Mouse (Mus musculus) MEL (cell line): ENCODE measurements around the gene Smim20. TPM values are rescaled to one million over a fixed set of nuclear protein-coding genes. Genes with fewer than 3 reads are reported as not detected.

ENCODE experiments used
- DNase-seq: peaks from one replicate; pipeline ENCODE4 v3.0.0; 2011; ENCODE audit warnings: low read depth, low spot score
- H3K27ac ChIP-seq: 2 replicates; pipeline ENCODE4 v1.5.1; 2012; ENCODE audit warnings: low read depth, mild to moderate bottlenecking, control low read depth, low read length, moderate library complexity; ENCODE audit not compliant: control insufficient read depth
- H3K27me3 ChIP-seq, 2 experiments: fragments of 150-350 bp in 1 of 2; sonication (generic) in 1 of 2; 2 replicates each; pipeline ENCODE4 v1.6.1; 2012; ENCODE audit warnings: low read length in 2 of 2, mild to moderate bottlenecking in 2 of 2, improper control_type of control experiment in 1 of 2, moderate library complexity in 1 of 2; ENCODE audit not compliant: insufficient read depth in 2 of 2, control insufficient read depth in 1 of 2
- H3K36me3 ChIP-seq, 2 experiments: 2 replicates each; pipeline ENCODE4 v1.6.1; 2012 to 2014; ENCODE audit warnings: low read length in 2 of 2, improper control_type of control experiment in 1 of 2, inconsistent platforms in 1 of 2, mild to moderate bottlenecking in 1 of 2; ENCODE audit not compliant: insufficient read depth in 2 of 2, control insufficient read depth in 1 of 2
- H3K4me1 ChIP-seq, 2 experiments: fragments of 150-350 bp in 1 of 2; sonication (generic) in 1 of 2; 2 replicates each; pipeline ENCODE4 v1.6.1; 2012; ENCODE audit warnings: low read length in 2 of 2, improper control_type of control experiment in 1 of 2, mild to moderate bottlenecking in 1 of 2; ENCODE audit not compliant: insufficient read depth in 2 of 2, control insufficient read depth in 1 of 2
- H3K4me3 ChIP-seq, 2 experiments: fragments of 150-350 bp in 1 of 2; sonication (generic) in 1 of 2; 2 replicates each; pipeline ENCODE4 v1.5.1; 2012; ENCODE audit warnings: low read depth in 2 of 2, low read length in 2 of 2, mild to moderate bottlenecking in 2 of 2, moderate library complexity in 2 of 2, control low read depth in 1 of 2, improper control_type of control experiment in 1 of 2; ENCODE audit not compliant: control insufficient read depth in 1 of 2, insufficient read depth in 1 of 2
- H3K79me2 ChIP-seq: 2 replicates; pipeline ENCODE4 v1.6.1; 2012; ENCODE audit warnings: mild to moderate bottlenecking, low read length, moderate library complexity; ENCODE audit not compliant: control insufficient read depth, poor library complexity, insufficient read depth
- H3K9ac ChIP-seq: 2 replicates; pipeline ENCODE4 v1.6.1; 2012; ENCODE audit warnings: low read depth, mild to moderate bottlenecking, control low read depth, low read length, moderate library complexity; ENCODE audit not compliant: control insufficient read depth, poor library complexity, severe bottlenecking
- H3K9me3 ChIP-seq: fragments of 150-350 bp; sonication (generic); replicated peaks from 2 replicates; pipeline ENCODE4 v1.6.1; 2012; ENCODE audit warnings: mild to moderate bottlenecking, low read length, improper control_type of control experiment, moderate library complexity; ENCODE audit not compliant: insufficient read depth
- CHD1 ChIP-seq: IDR thresholded peaks from 2 replicates; pipeline ENCODE4 v1.6.1; 2012; ENCODE audit warnings: low read depth, mild to moderate bottlenecking, inconsistent platforms, low read length, improper control_type of control experiment
- CHD2 ChIP-seq: IDR thresholded peaks from 2 replicates; pipeline ENCODE4 v1.6.1; 2011; ENCODE audit warnings: low read length, improper control_type of control experiment
- E2F4 ChIP-seq: IDR thresholded peaks from 2 replicates; pipeline ENCODE4 v1.6.1; 2011; ENCODE audit warnings: low read depth, low read length, improper control_type of control experiment, borderline replicate concordance
- ETS1 ChIP-seq: IDR thresholded peaks from 2 replicates; pipeline ENCODE4 v1.6.1; 2012; ENCODE audit warnings: low read depth, mild to moderate bottlenecking, inconsistent platforms, low read length, improper control_type of control experiment, moderate library complexity
- HCFC1 ChIP-seq: IDR thresholded peaks from 2 replicates; pipeline ENCODE4 v1.6.1; 2012; ENCODE audit warnings: low read depth, mild to moderate bottlenecking, inconsistent platforms, low read length, improper control_type of control experiment, moderate library complexity
- JUND ChIP-seq: IDR thresholded peaks from 2 replicates; pipeline ENCODE4 v1.6.1; 2011; ENCODE audit warnings: low read depth, mild to moderate bottlenecking, improper control_type of control experiment, low read length
- KAT2A ChIP-seq: conservative IDR thresholded peaks from 2 replicates; pipeline ENCODE4 v1.6.1; 2012; ENCODE audit warnings: low read depth, low read length, improper control_type of control experiment, inconsistent platforms
- MAX ChIP-seq: IDR thresholded peaks from 2 replicates; pipeline ENCODE4 v1.6.1; 2011; ENCODE audit warnings: low read length, improper control_type of control experiment
- MAZ ChIP-seq: IDR thresholded peaks from 2 replicates; pipeline ENCODE4 v1.6.1; 2012; ENCODE audit warnings: low read depth, mild to moderate bottlenecking, inconsistent platforms, low read length, improper control_type of control experiment
- MEF2A ChIP-seq: IDR thresholded peaks from 2 replicates; pipeline ENCODE4 v1.6.1; 2014; ENCODE audit warnings: low read depth, mild to moderate bottlenecking, inconsistent platforms, low read length, improper control_type of control experiment; ENCODE audit not compliant: poor library complexity, insufficient replicate concordance, severe bottlenecking; ENCODE audit errors: extremely low read depth
- MXI1 ChIP-seq: IDR thresholded peaks from 2 replicates; pipeline ENCODE4 v1.6.1; 2011; ENCODE audit warnings: mild to moderate bottlenecking, low read depth, low read length, improper control_type of control experiment
- MYB ChIP-seq: IDR thresholded peaks from 2 replicates; pipeline ENCODE4 v1.6.1; 2011; ENCODE audit warnings: mild to moderate bottlenecking, low read depth, low read length, improper control_type of control experiment
- MYC ChIP-seq: IDR thresholded peaks from 2 replicates; pipeline ENCODE4 v1.6.1; 2011; ENCODE audit warnings: low read depth, mild to moderate bottlenecking, low read length, improper control_type of control experiment, moderate library complexity
- NELFE ChIP-seq: IDR thresholded peaks from 2 replicates; pipeline ENCODE4 v1.6.1; 2011; ENCODE audit warnings: low read depth, low read length, improper control_type of control experiment
- SIN3A ChIP-seq: IDR thresholded peaks from 2 replicates; pipeline ENCODE4 v1.6.1; 2012; ENCODE audit warnings: low read length, improper control_type of control experiment, inconsistent platforms
- TAL1 ChIP-seq: IDR thresholded peaks from 2 replicates; pipeline ENCODE4 v1.6.1; 2012; ENCODE audit warnings: mild to moderate bottlenecking, inconsistent platforms, low read length, moderate library complexity, mixed read lengths
- UBTF ChIP-seq: IDR thresholded peaks from 2 replicates; pipeline ENCODE4 v1.6.1; 2012; ENCODE audit warnings: low read depth, mild to moderate bottlenecking, inconsistent platforms, low read length, improper control_type of control experiment, moderate library complexity, borderline replicate concordance; ENCODE audit not compliant: insufficient read depth
- USF1 ChIP-seq: IDR thresholded peaks from 2 replicates; pipeline ENCODE4 v1.6.1; 2014; ENCODE audit warnings: low read depth, mild to moderate bottlenecking, inconsistent platforms, low read length, improper control_type of control experiment, moderate library complexity
- USF2 ChIP-seq, 2 experiments: IDR thresholded peaks; 2 replicates each; pipeline ENCODE4 v1.6.1; 2011 to 2012; ENCODE audit warnings: improper control_type of control experiment in 2 of 2, low read length in 2 of 2, borderline replicate concordance in 1 of 2, inconsistent platforms in 1 of 2, low read depth in 1 of 2, mild to moderate bottlenecking in 1 of 2; ENCODE audit not compliant: insufficient read depth in 1 of 2
- ZC3H11A ChIP-seq: IDR thresholded peaks from 2 replicates; pipeline ENCODE4 v1.6.1; 2012; ENCODE audit warnings: low read depth, mild to moderate bottlenecking, inconsistent platforms, low read length, improper control_type of control experiment
- ZMIZ1 ChIP-seq: IDR thresholded peaks from 2 replicates; pipeline ENCODE4 v1.6.1; 2012; ENCODE audit warnings: low read depth, mild to moderate bottlenecking, inconsistent platforms, low read length, improper control_type of control experiment, moderate library complexity
- ZNF384 ChIP-seq: IDR thresholded peaks from 2 replicates; pipeline ENCODE4 v1.6.1; 2012; ENCODE audit warnings: low read depth, mild to moderate bottlenecking, inconsistent platforms, low read length, improper control_type of control experiment
- polyA plus RNA-seq, 2 experiments: library from polyadenylated mRNA; stranded (reverse) in 1 of 2; unstranded in 1 of 2; fragments of >175 nt in 1 of 2; fragments of >200 nt in 1 of 2; gene quantifications; 2 replicates each; pipeline versions ENCODE4 v1.2.1 to v1.2.4; 2012; ENCODE audit warnings: low replicate concordance in 2 of 2, low read depth in 1 of 2; ENCODE audit not compliant: insufficient read length in 2 of 2, insufficient read depth in 1 of 2, missing spikeins in 1 of 2
- total RNA-seq: library from RNA; depleted of rRNA; stranded (reverse); fragments of 300-350 nt; gene quantifications from 2 replicates; pipeline ENCODE4 v1.2.3, GENCODE M21; 2012

The Smim20 gene
- total and polyA plus RNA-seq, 3 experiments = 54.5 to 57.7 TPM; not detected in 1

DNA sequence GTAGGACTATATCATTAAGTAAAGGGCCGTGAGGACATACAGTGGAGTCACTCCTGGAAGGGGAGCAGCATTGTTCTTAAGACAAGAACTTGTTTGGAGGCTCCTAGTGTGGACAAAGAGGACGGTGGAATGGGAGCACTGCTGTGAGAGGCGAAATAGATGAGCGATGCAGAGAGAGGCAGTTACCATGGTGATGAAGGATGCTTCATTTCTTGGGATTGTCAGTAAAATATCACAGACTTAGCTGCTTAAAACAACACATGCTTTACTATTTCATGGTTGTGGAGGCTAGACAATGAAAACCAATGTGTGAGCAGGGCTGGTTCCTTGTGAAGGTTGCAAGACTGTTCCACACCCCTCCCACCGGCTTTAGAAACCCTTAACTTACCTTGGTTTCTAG lies 27.7 kb downstream of the Smim20 start:
- H3K27ac ChIP-seq = no peak overlapping the region
- H3K9ac ChIP-seq = no peak overlapping the region
- H3K9me3 ChIP-seq = no peaks in the 10 kb centered on the region
- no peak for DNase-seq
- TF ChIP-seq USF1 (no peak), E2F4 (no peak), MAZ (no peak), ZC3H11A (no peak), MYB (no peak), NELFE (no peak), CHD2 (no peak), SIN3A (no peak)
- no peak overlapping the region for H3K4me3 ChIP-seq
- no peaks in the 10 kb centered on the region for H3K4me1 ChIP-seq
- H3K79me2 ChIP-seq = no peaks in the 10 kb centered on the region
- peaks cover 0 to 2% of the 10 kb centered on the region in 2 experiments; a peak in 2 of 4 replicates for H3K27me3 ChIP-seq
- no peaks in the 10 kb centered on the region for H3K36me3 ChIP-seq

DNA sequence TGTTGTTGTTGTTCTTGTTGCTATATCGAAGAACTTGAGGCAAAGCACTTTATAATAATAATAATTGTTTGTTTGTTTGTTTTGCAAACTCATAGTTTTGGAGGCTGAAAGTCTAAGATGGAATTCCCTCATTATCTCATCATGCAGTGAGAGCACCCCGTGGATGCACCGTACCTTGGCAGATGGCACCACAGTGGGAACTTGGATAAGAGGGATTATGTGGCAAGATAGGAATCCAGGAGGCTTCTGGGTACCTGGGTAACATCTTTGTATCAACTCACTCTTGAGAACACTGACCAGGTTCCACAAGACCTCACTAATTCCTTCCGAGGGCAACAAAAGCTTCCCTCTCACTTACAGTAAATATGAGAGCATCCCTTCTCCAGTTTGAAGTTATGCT lies 30.1 kb downstream of the Smim20 start:
- Histone ChIP-seq H3K4me1 (no peaks in the 10 kb centered on the region), H3K79me2 (no peaks in the 10 kb centered on the region), H3K9ac (no peak overlapping the region), H3K36me3 (no peaks in the 10 kb centered on the region), H3K4me3 (no peak overlapping the region), H3K27me3 (peaks cover 0 to 2% of the 10 kb centered on the region in 2 experiments; a peak in 2 of 4 replicates), H3K9me3 (no peaks in the 10 kb centered on the region), H3K27ac (no peak overlapping the region)
- TF ChIP-seq ZNF384 = no peak
- no peak for TF ChIP-seq ETS1
- TF ChIP-seq USF1 = no peak
- no peak for TF ChIP-seq MYC
- no peak for TF ChIP-seq CHD1
- no peak for TF ChIP-seq ZMIZ1
- TF ChIP-seq SIN3A = no peak
- no peak for TF ChIP-seq UBTF
- no peak for TF ChIP-seq NELFE
- TF ChIP-seq MXI1 = no peak
- no peak for TF ChIP-seq ZC3H11A
- TF ChIP-seq CHD2 = no peak
- TF ChIP-seq USF2 (IDR thresholded peaks at IDR 0.05; ENCODE audit: borderline replicate concordance in 1 of 2, insufficient read depth in 1 of 2, low read depth in 1 of 2, low read length in 2 of 2) = no peak
- TF ChIP-seq HCFC1 = no peak
- TF ChIP-seq TAL1 = no peak
- TF ChIP-seq JUND = no peak
- TF ChIP-seq E2F4 = no peak
- no peak for TF ChIP-seq MEF2A
- no peak for TF ChIP-seq KAT2A
- no peak for TF ChIP-seq MAX
- no peak for DNase-seq
